Mouse (Mus musculus) heart, postnatal 0 days (tissue): Measurements from ENCODE around the gene Pim3. TPM values are rescaled to one million over a fixed set of nuclear protein-coding genes. Genes with fewer than 3 reads are reported as not detected.

Experiments used
- ATAC-seq: fragments of 200-750 bp; cut with Nextera tagmentation; 2 replicates; pipeline ENCODE4 v1.8.0; 2017; ENCODE audit warnings: low read depth, moderate number of reproducible peaks, moderate library complexity; ENCODE audit not compliant: insufficient read depth
- DNase-seq: peaks from one replicate; pipeline ENCODE4 v3.0.0-alpha.2; 2016; ENCODE audit warnings: low spot score
- H3K27ac ChIP-seq: fragments of 300-500 bp; sonication (generic); 2 replicates; pipeline ENCODE4 v1.5.1; 2014; ENCODE audit warnings: low read depth, mild to moderate bottlenecking
- H3K27me3 ChIP-seq: fragments of 300-500 bp; sonication (generic); 2 replicates; pipeline ENCODE4 v1.6.1; 2014; ENCODE audit warnings: low read length, mixed read lengths; ENCODE audit not compliant: control insufficient read depth, insufficient read depth
- H3K36me3 ChIP-seq: fragments of 300-500 bp; sonication (generic); replicated peaks from 2 replicates; pipeline ENCODE4 v1.6.1; 2014; ENCODE audit warnings: low read length, mixed read lengths; ENCODE audit not compliant: control insufficient read depth, insufficient read depth
- H3K4me1 ChIP-seq: fragments of 300-500 bp; sonication (generic); 2 replicates; pipeline ENCODE4 v1.6.1; 2014; ENCODE audit warnings: antibody characterized with exemption; ENCODE audit not compliant: control insufficient read depth, insufficient read depth
- H3K4me2 ChIP-seq: fragments of 300-500 bp; sonication (generic); 2 replicates; pipeline ENCODE4 v1.6.1; 2014; ENCODE audit warnings: low read depth, mild to moderate bottlenecking, low read length, moderate library complexity
- H3K4me3 ChIP-seq: fragments of 300-500 bp; sonication (generic); 2 replicates; pipeline ENCODE4 v1.5.1; 2014; ENCODE audit warnings: low read depth, low read length
- H3K9ac ChIP-seq: fragments of 300-500 bp; sonication (generic); replicated peaks from 2 replicates; pipeline ENCODE4 v1.6.1; 2014; ENCODE audit warnings: low read depth, low read length, mixed read lengths
- H3K9me3 ChIP-seq: fragments of 300-500 bp; sonication (generic); replicated peaks from 2 replicates; pipeline ENCODE4 v1.6.1; 2016; ENCODE audit warnings: low read length; ENCODE audit not compliant: control insufficient read depth
- CTCF ChIP-seq: IDR thresholded peaks from 2 replicates; pipeline ENCODE4 v1.5.1; 2016; ENCODE audit warnings: antibody characterized with exemption, control low read depth, low read depth
- EP300 ChIP-seq: IDR thresholded peaks from 2 replicates; pipeline ENCODE4 v1.6.1; 2016; ENCODE audit warnings: antibody characterized with exemption, low read depth
- WGBS: fragments of 180-500 bp; shearing (Covaris S2); extraction: QIAGEN DNeasy Blood & Tissue Kit; methylation state at CpG from one replicate; pipeline ENCODE4 v1.1.7; 2014; 5-methylcytosine and 5-hydroxymethylcytosine counted together
- polyA plus RNA-seq: library from polyadenylated mRNA; unstranded; fragments of >200 nt; fragmentation: Nextera tagmentation; extraction: Ambion mirVana; gene quantifications from 2 replicates; pipeline ENCODE4 v1.2.1, GENCODE M21; 2015
- total RNA-seq: library from RNA; depleted of rRNA; stranded (reverse); fragments of >200 nt; gene quantifications from 2 replicates; pipeline ENCODE4 v1.2.3, GENCODE M21; 2014; ENCODE audit warnings: low replicate concordance

Pim3 gene
- total and polyA plus RNA-seq, 2 experiments from 2014 or later = 50.6 to 98.4 TPM

DNA sequence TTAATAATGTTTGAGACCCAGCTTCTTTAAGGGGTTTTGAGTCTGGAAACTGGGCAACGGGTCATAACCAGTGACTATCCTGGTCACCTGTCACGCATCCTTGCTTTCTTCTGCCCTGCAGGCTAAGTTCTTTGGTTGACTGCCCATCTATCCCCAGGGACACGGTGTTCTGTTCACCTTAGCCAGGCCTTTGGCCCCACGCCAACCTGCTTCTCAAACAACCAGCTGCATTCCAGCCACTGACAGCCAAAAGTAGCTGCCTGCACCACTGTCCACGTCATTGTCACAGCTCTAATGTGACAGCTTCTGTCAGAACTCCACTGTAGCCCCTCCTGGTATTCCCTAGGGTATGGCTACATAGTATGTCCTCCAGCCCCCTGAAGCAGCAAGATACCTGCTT, 30.5 kb upstream of the Pim3 start:
- peaks cover 39% of the 10 kb centered on the region for H3K4me1 ChIP-seq
- DNase-seq (peak; percentile 89), ATAC-seq (peak; percentile 75)
- H3K4me3 ChIP-seq = no peak overlapping the region
- H3K36me3 ChIP-seq = 0 out of 2 replicates have a peak, but pooled peaks cover 2% of the 10 kb centered on the region
- peak overlapping the region; percentile 89 for H3K27ac ChIP-seq
- no peaks in the 10 kb centered on the region for H3K27me3 ChIP-seq
- no peaks in the 10 kb centered on the region for H3K9me3 ChIP-seq
- H3K9ac ChIP-seq = no peak overlapping the region
- H3K4me2 ChIP-seq = no peak overlapping the region
- 33% methylated on average over 5 of the region's 5 CpGs for whole genome bisulfite sequencing
- TF ChIP-seq EP300 (peak; percentile 93), CTCF (no peak)

DNA sequence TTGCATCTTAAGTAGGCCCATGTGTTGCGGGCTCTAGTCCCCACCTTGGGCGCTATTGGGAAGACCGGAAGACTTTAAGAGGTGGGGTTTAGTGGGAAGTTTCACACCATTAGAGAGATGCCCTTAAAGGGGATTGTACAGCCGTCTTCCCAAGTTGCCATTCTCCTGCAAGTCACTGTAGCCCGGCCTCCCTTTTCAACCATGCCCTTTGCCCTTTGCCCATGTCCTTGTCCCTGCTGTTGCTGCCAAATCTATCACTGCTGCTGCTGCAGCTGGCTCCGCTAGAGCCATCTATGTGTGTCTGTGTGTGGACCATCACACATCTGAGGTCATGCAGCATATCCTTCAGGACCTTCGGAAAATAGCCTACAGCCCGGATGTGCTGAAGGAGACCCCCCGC, 29.4 kb upstream of the Pim3 start:
- Histone ChIP-seq H3K9ac (no peak overlapping the region), H3K9me3 (no peaks in the 10 kb centered on the region), H3K27me3 (no peaks in the 10 kb centered on the region), H3K4me1 (peaks cover 47% of the 10 kb centered on the region), H3K4me3 (no peak overlapping the region), H3K27ac (peak overlapping the region; percentile 89), H3K4me2 (no peak overlapping the region), H3K36me3 (no peaks in the 10 kb centered on the region)
- WGBS = 69% methylated on average over 9 of the region's 9 CpGs
- DNase-seq (no peak), ATAC-seq (no peak)
- no peak for TF ChIP-seq EP300
- TF ChIP-seq CTCF = no peak

DNA sequence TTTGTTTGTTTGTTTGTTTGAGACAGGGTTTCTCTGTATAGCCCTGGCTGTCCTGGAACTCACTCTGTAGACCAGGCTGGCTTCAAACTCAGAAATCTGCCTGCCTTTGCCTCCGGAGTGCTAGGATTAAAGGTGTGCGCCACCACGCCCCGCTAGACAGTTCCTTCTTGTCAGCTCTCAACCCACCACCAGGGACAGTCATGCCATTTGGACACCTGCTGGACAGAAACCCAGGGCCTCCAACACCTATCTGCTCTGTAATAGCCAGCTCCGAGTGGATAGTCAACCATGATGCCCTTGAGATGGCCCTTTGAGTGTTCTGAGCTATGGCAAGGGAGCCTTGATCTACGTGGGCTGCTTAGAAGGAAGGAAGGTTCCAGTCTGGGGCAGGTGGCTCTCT, 26.0 kb upstream of the Pim3 start:
- Histone ChIP-seq H3K4me1 (peaks cover 50% of the 10 kb centered on the region), H3K36me3 (no peaks in the 10 kb centered on the region), H3K9me3 (no peaks in the 10 kb centered on the region), H3K9ac (no peak overlapping the region), H3K27me3 (no peaks in the 10 kb centered on the region), H3K27ac (peak overlapping the region; percentile 81), H3K4me2 (no peak overlapping the region), H3K4me3 (no peak overlapping the region)
- DNase-seq (peak; percentile 42), ATAC-seq (no peak)
- 68% methylated on average over 6 of the region's 6 CpGs for WGBS
- TF ChIP-seq CTCF = peak; percentile 50
- TF ChIP-seq EP300 = no peak

DNA sequence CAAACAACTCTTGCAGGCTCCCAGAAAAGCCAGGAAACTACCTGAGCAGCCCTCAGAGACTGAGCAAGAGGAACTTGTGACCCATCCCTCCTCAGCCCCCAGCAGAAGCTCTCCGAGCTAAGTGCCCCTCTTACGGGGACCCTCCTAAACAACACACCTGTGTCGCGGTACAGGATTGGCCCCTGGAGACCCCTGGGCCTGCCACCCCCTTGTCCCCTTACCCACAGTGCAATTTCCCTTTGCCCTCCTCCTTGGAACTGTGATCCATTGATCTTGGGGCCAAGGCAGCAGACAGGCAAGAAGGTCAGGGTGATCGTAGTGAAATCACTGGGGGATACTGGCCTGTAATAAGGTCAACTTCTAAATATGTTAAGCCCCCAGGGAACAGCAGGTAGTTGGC, 25.4 kb upstream of the Pim3 start:
- Histone ChIP-seq H3K4me2 (peak overlapping the region; percentile 69; the same call in 1 of the 2 replicates), H3K9ac (no peak overlapping the region), H3K9me3 (no peaks in the 10 kb centered on the region), H3K27me3 (no peaks in the 10 kb centered on the region), H3K4me3 (no peak overlapping the region), H3K36me3 (no peaks in the 10 kb centered on the region), H3K4me1 (peaks cover 47% of the 10 kb centered on the region), H3K27ac (peak overlapping the region; percentile 81)
- no peak for ATAC-seq
- no peak for DNase-seq
- 56% methylated on average over 5 of the region's 5 CpGs for WGBS
- TF ChIP-seq CTCF (no peak), EP300 (no peak)

DNA sequence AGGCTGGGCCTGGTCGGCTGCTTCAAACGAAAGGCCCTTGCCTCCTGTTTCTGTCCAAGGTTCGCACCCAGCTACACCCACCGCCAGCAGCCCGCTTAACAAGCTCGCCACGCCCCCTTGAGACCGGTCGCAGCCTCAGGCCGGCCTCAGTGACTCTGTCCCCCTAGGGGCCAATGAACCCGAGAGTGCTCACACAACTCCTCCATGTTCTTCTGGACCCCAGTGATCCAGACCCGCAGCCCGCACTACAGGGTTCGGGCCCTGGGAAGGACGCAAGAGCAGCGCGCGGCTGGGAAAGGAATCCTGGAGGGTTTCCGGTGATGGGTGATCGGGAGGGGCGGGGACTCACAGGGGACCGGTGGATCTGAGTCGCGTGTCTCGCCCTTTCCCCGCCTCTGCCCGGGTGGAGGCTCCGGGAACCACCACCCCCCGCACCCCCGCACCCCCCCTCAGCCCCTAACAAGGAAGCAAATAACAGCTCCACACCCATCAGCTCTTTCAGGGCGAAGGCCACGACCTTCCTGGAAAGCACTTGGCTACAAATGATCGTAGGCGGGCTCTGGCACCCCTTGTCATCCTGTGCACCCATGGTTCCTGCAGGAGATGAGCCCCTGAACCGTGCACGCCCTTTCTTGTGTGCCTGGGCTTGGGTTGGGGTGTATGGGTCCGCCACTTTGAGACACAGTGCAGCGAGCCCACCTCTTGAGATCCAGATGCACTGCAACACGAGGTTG, 24.6 kb upstream of the Pim3 start:
- H3K27ac ChIP-seq = peak overlapping the region; percentile 81
- no peaks in the 10 kb centered on the region for H3K36me3 ChIP-seq
- H3K9me3 ChIP-seq = no peaks in the 10 kb centered on the region
- peak; percentile 55 for ATAC-seq
- peak overlapping the region; percentile 53 for H3K4me3 ChIP-seq
- peak; percentile 72 for DNase-seq
- H3K9ac ChIP-seq = peak overlapping the region; percentile 22
- TF ChIP-seq CTCF = peak; percentile 26
- TF ChIP-seq EP300 = no peak
- H3K27me3 ChIP-seq = no peaks in the 10 kb centered on the region
- H3K4me1 ChIP-seq = peaks cover 40% of the 10 kb centered on the region
- under 1% methylated on average over 39 of the region's 39 CpGs for WGBS
- H3K4me2 ChIP-seq = peak overlapping the region; percentile 69

DNA sequence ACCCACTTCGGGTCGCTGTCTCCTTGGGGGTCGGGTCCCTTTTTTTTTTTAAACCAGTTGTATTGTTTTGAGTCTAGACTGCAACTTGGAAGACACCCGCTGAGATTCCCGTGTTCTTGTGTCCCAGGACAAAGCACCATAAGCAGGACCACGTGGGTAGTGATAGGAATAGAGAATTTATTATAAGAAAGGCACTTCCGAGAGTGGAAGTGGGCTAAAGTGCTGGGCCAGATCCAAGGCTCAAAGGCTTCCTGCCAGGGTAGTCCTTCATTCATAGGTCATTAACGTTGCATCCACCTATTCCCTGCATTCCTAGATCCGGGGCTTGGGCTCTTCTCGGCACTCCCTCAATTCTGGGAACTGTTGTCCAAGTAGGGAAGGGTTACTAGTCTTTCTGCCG, 24.0 kb upstream of the Pim3 start:
- peak; percentile 63 for DNase-seq
- no peak for TF ChIP-seq EP300
- no peak for TF ChIP-seq CTCF
- ATAC-seq = no peak
- Histone ChIP-seq H3K4me2 (peak overlapping the region; percentile 69), H3K9me3 (no peaks in the 10 kb centered on the region), H3K4me1 (peaks cover 37% of the 10 kb centered on the region), H3K27me3 (no peaks in the 10 kb centered on the region), H3K9ac (peak overlapping the region; percentile 22), H3K36me3 (no peaks in the 10 kb centered on the region), H3K4me3 (peak overlapping the region; percentile 53), H3K27ac (peak overlapping the region; percentile 81)
- 2% methylated on average over 11 of the region's 11 CpGs for WGBS
